Mouse (Mus musculus): ENCODE measurements around the gene Pptc7.
A peak's percentile ranks its signal among the peaks of the same experiment; 100 is the strongest.

Gene Pptc7

DNA sequence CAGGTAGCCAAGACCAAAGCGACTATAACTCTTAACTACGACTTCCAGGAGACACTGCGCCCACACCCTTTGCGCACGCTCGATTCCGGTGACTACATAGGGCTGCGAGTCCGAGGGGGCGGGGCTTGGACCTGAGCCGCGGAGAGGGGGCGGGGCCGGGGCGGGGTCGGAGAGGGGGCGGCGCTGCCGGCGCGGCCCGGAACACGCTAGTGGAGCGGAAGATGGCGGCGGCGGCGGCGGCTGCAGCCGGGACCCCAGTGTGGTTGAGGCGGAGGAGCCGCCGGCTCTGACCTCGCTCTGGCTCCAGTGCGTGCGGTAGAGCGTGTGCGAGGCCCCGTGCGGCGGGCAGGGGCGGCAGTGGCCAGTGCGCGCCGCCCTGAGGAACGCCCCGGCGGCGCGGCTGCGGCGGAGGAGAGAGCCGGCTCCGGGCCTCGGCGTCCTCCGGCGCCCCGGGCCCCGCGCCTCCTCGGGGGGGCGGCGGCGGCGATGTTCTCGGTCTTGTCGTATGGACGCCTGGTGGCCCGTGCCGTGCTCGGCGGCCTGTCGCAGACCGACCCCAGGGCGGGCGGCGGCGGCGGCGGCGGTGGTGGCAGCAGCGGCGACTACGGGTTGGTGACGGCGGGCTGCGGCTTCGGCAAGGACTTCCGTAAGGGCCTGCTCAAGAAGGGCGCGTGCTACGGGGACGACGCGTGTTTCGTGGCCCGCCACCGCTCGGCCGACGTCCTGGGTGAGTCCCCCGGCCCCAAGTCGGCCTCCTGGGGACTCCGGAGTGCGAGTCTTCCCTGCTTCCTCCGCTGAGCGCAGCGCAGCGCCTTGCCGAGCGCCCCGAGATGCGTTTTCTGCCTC is at the start of gene Pptc7:
Gene Pptc7 (plus strand): TSS at position 183 of the 846 bp plus-strand sequence.
- DNase-seq (ENCODE audit: low spot score): peak; percentile 87

DNA sequence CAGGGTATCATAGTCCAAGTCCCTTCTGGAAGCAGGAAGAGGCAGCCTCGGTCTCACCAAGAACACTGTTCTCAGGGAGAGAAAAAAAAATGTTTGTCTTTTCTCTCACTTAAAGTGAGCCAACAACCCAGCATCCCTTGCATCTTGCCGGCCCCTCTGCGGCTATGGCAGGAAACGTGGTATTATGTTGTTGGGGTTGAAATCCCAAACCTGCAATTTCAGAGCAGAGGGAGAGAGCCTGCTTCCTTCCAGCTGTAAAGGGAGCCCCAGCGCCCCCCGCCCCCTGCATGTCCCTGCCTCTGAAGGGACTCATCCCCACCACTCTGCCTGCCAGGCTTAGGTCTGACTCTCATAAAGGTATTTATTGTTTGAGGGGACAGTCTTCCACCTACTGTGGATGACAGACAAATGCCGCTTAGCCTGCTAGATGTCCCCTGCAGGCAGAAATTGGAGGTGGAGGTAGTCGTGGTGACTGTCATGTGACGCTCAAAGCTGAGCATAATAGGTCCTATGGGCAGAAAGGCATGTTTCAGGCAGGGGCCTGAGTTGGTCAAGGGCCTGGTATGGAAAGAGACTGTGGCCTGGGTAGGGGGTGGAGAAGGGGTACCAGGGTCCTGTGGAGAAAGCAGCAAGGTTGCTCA is 48.8 kb upstream of the Pptc7 start:
- no peak for DNase-seq (ENCODE audit: low spot score)

DNA sequence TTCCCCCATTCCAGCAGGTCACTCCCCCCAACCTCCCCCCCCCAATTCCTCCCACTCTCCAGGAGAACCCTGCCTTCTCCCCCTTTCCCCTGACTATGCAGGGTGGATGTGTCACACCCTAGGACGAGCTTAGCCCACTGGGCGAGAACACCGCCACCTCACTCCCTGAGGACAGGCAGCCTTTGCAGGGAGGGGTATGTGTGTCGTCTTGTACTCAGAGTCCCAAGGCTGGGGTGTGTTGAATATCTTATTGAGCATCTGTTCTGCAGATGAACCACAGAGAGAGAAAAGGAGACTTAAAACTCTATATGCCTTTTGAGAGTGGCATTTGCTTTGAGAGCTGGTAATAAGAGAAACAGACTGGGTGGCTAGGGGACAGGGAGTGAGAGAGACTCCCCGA is 47.0 kb upstream of the Pptc7 start:
- DNase-seq (ENCODE audit: low spot score): no peak

DNA sequence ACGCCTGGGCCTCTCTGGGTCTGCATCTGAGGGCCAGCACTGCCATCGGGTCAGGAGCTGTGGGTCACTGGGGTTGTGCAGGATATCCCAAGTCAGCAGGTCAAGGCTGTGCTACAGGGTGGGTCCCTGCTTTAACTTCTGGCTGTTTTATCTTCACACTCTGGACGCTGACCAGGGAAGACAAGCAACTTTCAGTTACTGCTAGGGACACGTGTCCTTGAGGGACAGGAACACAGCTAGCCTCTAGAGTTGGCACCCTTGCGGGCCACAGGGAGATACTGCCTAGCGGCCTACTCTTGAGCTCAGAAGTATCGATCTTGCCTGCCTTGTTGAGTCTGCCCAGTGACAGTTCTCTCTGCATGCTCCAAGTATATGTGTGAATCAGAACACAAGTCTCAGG is 44.5 kb upstream of the Pptc7 start:
- DNase-seq (ENCODE audit: low spot score): no peak

DNA sequence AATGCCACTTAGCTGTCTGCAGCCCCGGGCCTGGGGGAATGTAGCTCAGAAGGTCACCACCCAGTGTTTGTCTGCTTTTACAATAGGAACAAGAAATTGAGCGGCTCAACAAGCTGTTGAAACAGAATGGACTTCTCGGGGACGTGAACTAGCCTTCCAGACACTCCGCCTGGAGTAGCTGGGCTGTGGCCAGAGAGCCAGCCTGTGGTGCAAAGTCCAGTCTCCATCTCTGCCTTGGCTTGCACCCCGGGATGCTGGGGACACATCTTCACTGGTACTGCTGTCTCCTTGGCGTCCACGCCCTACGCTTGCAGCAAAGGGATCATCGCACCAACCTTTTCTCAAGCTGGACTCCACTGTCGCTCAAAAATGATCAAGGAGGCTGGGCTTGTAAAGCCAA is 43.6 kb upstream of the Pptc7 start:
- DNase-seq (ENCODE audit: low spot score): no peak

DNA sequence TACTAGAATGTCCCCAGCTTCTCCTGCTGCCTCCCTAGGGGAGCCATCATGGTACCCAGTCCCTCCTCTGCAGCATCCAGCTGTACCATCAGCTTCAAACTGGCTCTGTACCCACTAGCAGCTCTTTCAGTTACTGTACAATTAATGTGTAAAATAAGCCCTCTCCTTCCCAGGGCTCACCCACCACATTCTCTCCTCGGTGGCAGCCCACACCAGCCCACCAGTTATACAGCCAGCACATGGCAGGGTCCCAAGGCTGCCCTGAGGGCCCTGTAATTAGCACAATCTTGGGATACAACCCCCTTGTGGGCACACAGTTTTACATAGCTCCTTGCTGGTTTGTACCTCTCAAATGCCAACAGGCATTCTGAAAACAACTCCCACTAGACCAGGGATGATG is 43.2 kb upstream of the Pptc7 start:
- DNase-seq (ENCODE audit: low spot score): no peak

DNA sequence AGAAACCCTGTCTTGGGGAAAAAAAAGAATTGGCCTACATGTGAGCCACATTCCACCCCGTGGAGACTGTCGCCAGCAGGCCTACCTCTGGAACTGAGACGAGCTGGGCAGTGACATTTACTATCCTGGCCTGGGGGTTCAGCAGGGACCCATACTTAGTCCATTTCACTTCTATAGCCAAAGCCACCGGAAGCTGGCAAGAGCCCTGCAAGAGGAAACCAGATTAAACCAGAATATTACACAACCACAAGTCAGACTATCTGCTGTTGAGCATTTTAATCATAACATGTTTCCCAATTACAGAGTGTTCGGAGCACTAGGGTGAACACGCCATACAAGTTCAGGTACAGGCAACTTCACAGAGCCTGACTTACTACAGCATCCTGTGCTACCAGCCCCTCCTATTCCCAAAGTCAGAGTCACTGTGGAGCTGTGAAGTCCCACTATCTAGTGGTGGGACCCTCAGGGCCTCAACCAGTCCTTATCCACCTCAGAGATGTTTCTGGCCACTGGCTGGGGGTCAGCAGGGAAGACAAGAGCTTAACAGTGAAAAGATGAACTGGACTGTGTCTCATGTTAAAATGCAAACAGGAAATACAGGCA is 41.5 kb upstream of the Pptc7 start:
- DNase-seq (ENCODE audit: low spot score): no peak

DNA sequence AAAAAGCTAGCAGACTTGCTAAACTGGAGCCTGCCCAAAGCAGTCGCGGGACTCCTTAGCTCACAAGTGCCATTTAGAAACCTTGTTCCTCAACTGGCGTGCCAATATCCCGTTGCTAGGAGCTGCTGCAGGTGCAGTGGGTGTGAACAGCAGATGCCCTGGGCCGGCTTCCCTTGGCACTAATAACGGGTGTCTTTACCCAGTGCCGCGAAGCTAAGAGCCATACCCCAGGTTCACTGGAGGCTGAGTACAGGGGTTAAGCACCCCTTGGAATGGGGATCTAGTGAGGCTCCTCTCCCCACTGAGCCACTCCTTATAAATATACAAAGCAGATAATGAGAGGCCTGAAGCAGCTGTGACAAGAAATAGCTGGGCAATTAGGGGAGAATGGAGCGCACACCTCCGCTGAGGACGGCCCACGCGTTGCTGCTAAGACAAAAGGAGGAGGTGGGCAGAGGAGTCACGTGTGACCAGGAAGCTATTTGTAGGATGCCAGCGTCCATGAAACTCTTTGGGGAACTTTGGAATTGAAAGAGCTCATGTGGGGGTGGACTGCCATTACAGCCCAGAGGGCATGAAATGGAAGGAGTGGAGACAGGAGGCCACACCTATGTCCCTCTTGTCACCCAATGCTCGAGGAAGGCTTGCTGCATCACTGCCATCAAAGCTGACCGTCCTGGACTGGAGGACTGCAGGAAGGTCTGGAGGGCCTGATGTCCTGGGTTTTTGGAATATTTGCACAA is 40.2 kb upstream of the Pptc7 start:
- DNase-seq (ENCODE audit: low spot score): no peak

DNA sequence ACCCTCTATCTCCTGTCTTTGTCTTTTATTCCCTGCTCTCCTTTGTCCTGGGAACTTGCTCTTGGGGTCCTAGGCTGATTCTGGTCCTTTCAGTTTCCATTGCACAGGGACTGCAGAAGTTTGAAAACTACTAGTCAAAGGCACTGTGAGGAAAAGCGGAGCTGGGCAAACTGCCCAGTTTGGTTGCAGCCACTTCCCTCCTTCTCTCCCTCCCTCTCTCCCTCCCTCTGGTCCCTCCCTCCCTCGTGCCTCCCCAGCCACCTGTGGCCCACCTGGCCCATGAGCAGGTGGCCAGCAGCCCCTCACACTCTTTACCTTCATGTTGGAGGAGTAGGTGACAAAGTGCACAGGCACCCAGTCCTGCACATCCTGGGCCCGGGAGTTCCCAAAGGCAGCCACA is 39.0 kb upstream of the Pptc7 start:
- DNase-seq (ENCODE audit: low spot score): no peak

DNA sequence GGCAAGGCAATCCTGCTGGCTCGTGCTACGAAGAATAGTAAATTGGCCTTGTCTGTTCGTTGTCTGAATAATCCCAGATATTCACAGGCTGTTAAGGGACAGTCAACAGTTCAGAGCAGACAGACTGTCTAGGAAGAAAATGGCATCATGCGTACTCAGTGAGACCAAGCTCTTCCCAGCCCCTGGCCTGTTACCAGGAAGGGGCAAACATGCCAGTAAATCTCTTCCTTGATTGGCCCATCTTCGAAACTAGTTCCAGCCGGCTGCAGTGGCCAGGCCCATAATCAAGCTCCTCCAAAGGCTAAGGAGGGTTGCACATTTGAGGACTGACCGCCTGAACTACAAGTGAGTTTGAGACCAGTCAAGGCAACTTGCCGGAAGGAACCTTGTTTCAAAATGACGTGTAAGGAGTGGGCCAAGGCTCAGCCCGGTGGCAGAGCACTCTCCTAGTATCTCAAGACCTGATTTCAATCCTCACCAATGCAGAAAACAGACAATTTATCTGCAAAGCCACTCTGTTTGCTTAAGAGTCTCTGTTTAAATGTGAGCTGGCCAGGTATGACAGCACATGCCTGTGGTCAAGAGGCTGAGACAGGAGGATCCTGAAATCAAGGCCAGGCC is 37.5 kb upstream of the Pptc7 start:
- DNase-seq (ENCODE audit: low spot score): no peak

DNA sequence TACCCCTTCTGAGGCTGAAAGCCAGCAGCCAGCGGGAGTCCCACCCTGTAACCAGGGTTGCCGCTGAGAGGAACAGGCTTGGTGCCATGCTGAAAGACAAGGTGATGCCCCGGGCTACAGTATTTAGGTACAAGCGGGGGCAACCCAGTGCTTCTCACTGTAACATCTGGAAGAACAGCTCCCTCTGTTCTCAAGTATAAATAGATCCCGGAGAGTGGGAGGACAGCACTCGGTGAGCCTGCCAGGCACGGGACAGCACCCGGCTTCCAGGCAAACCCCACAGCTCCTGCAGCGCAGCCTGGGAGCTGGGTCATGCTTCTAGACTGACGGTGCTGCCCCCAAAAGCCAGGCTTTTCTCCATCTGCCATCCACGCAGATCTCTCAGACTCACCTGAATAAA is 36.6 kb upstream of the Pptc7 start:
- DNase-seq (ENCODE audit: low spot score): no peak

DNA sequence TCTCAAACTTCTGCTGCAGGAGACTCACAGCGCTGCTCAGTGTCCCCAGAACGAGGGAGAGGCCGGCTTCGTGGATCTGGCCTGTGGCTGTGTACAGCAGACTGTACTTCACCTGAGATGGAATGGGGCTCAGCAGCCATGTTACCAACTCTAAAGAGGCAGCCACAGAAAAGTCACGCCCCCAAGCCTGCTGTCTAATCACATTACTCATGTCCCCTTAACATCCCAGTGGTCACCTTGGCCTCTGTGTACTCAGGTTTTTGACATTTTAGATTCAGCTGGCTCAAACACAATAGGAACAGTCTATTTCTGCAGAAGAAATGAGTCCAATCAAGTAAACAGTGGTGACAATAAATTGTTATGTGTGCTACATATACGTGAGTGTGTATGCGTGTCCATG is 36.2 kb upstream of the Pptc7 start:
- DNase-seq (ENCODE audit: low spot score): no peak

DNA sequence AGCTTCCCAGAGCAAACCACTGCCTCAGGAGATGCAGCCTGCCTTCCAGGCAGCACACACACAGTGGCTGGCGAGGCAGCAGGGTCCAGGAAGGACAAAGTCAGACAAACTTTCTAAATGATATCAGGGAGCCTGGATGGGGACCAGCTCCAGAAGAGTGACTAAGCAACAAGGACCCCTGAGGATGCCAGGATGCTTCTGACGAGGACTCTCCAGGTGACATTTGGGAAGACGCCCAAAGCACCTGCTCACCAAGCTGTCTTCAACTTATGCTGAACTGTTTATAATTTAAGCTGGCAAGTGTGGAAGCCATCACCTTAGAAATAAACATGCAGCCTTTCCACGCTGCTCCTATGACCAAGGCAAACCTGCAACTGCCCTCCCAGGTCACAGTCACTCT is 34.9 kb upstream of the Pptc7 start:
- DNase-seq (ENCODE audit: low spot score): no peak

DNA sequence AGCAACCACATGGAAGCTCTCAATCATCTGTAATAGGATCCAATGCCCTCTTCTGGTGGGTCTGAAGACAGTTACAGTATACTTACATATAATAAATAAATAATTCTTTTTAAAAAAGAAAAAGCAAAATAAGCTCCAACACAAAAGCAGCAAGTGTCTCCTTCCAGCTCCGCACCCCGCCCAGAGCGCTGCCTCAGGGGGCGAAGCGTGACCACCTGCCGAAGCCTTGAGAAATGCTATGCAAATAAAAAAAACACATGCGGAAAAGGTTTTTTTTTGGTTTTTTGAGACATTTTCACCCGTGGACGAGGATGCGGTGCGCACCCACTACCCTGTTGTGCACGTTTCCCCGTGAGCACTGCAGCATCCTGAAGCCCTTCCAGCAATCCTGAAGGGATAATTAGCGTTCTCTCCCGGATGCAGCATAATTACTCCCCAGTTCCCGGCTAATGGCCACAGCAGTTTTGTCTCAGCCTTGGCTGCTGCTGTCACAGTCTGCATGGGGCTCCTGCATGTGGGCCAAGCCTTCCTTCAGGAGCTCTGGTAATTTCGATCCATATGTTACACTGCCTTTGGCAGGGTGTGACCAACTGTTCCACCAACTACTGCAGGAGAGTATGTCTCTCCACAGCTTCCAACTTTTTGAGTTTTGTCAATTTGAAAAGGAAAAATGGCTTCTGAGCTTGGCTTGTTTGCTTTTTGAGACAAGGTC is 32.1 kb upstream of the Pptc7 start:
- no peak for DNase-seq (ENCODE audit: low spot score)

DNA sequence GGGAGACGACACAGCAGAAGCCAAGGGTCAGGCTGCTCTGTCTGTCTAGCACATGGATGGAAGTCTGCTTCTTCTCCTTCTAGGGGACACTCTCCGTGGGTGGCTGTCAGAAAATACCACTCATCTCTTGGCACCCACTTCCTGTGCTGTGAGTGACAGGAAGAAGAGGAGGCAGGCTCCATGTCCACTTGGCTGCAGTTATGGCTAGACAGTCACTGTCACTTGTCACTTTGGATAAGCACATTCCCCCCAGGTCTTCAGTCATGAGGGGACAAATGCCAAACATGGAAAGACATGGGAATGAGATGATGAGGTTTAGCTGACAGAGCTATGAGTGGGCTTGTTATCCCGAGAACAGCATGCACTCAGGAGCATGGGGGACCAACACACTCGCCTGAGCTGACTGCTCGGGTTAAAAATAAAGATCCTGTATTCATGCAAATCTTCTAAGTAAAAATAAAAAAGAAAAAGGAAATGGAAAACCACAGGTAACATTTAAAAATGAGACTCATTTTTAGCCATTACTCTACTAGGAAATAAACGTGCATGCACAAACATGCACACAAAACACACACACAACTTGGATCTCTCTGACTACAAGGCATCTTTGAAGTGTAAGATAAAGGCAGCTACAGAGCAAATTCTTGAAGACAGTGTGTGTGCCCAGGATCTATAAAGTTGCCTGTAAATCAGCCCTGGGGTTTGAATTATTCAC is 26.0 kb upstream of the Pptc7 start:
- DNase-seq (ENCODE audit: low spot score): no peak

DNA sequence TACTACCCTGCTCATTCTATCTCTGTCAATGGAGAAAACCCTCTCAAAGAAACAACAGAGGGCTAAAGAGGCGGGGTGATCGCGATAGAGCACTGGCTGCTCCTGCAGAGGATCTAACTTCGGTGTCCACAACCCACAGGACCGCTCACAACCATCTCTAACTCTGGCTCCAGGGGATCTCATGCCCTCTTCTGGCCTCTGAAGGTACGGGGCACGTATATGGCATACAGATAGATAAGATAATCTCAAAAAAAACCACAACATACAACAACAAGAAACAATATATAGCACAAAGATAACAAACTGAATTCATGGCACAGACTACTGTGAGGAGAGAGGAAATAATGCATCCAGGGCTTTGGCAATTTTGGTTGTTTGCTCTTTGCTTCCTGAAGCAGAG is 22.1 kb upstream of the Pptc7 start:
- no peak for DNase-seq (ENCODE audit: low spot score)

DNA sequence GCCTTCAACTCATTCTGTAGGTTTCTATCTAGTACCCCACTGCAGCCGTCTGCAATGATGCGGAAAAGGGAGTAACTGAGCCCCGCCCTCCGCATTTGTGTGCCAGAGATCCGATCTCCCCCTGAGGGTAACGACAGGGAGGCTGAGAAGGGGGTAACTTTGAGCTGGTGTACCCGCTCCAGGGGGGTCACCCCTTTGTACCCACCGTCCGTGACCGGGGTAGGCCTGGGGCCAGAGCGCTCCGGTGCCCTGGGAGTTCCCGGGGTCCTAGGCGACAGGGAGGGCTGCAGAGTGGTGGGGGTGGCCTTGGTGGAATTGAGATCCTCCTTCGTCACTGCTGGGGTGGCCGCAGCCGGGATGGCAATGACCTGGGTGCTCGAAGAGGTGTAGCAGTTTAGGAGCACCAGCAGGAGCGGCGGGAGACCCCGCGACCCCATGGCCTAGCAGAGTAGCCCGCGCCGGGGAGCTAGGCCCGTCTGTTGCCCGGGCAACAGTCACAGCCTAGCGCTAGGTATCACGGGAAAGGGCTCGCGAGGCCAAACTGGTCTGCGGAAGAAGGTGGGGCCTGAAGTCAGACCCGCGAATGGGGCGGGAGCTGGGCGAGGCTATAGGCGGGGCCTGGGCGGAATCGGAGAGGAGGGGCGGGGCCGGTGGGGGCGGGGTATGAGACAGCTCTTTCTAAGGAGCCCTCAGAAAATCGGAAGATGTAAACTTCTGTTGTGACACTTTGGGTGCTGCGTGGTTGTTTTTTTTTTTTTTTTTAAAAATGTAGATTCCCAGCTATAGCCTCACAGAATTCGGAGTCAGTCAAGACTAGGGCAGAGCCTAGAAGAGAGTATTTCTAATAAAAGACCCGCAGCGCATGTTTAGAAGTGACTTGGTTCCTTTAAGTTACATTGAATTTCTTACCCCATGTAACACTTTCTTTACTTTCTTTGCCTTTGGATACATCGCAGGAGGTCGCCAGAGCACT is 19.9 kb upstream of the Pptc7 start, which contains the start of gene Tctn1:
Gene Tctn1 (minus strand): TSS at position 528 of the 973 bp plus-strand sequence.
- peak; percentile 82 for DNase-seq (ENCODE audit: low spot score)

DNA sequence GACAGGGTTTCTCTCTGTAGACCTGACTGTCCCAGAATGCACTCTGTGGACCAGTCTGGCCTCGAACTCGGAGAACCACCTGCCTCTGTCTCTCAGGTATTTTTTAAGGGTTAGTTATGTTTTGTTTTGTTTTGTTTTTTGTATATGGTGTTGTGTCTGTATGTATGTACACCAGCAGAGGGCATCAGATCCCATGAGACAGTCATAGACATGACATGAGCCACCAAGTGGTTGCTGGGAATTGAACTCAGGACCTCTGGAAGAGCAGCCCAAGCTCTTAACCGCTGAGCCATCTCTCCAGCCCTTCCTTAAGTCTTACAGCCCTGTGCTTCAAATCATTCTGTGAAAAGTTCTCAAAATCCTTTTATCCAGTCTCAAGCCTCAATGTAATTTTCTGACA is 19.0 kb upstream of the Pptc7 start:
- DNase-seq (ENCODE audit: low spot score): no peak

DNA sequence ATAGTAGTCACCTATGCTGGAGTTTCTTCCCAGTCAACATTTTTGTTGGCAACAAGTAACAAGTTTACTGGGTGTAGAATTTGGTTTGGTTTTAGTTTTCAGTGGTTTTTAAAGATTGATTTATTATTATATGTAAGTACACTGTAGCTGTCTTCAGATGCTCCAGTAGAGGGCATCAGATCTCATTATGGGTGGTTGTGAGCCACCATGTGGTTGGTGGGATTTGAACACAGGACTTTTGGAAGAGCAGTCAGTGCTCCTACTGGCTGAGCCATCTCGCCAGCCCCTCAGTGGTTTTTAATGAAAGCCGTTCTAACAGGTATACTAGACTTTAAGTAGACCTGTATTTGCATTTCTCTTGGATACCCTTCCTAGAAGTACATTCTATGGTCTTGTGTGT is 18.2 kb upstream of the Pptc7 start:
- DNase-seq (ENCODE audit: low spot score): no peak

DNA sequence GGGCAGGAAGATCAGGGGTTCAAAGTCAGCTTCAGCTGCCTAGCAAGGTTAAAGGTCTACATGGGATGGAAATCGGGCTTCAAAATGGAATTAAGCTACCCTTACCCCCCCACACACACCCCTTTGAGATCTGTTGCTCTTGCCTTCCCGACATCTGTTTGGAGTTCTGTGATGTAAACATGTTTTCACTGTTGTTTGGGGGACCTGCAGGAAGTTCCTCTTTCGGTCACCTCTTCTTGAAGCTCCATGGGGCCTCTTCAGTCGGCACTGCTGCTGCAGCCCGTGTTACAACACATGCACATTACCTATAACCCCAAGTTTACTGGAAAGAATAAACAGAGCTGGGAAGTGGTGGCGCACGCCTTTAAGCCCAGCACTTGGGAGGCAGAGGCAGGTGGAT is 17.0 kb upstream of the Pptc7 start:
- DNase-seq (ENCODE audit: low spot score): no peak

Measured in urinary bladder, postnatal 25 days (tissue).